Mouse (Mus musculus) liver, embryonic 11.5 days (tissue): ENCODE data around the gene Figla. TPM values are rescaled to one million over a fixed set of nuclear protein-coding genes. Genes with fewer than 3 reads are reported as not detected.
"Not testable (repeated sequence)": the region's sequence is repeated elsewhere in the genome, so short reads cannot be mapped to it uniquely, and the experiment has no call there.

Source experiments
- ATAC-seq: fragments of 200-750 bp; cut with Nextera tagmentation; replicated peaks from 2 replicates; pipeline ENCODE4 v1.8.0; 2017; ENCODE audit warnings: moderate number of reproducible peaks, mild to moderate bottlenecking, moderate TSS enrichment, moderate library complexity; ENCODE audit not compliant: low FRiP score
- DNase-seq: peaks from one replicate; pipeline ENCODE4 v3.0.0-alpha.2; 2017; ENCODE audit warnings: low spot score
- H3K27ac ChIP-seq: fragments of 300-500 bp; sonication (generic); 2 replicates; pipeline ENCODE4 v1.5.1; 2014; ENCODE audit warnings: mild to moderate bottlenecking, low read depth, low read length, control low read depth
- H3K27me3 ChIP-seq: fragments of 300-500 bp; sonication (generic); replicated peaks from 2 replicates; pipeline ENCODE4 v1.6.1; 2014; ENCODE audit warnings: low read length, mixed read lengths; ENCODE audit not compliant: control insufficient read depth, insufficient read depth
- H3K36me3 ChIP-seq: fragments of 300-500 bp; sonication (generic); 2 replicates; pipeline ENCODE4 v1.6.1; 2014; ENCODE audit warnings: mild to moderate bottlenecking, low read length, moderate library complexity, mixed read lengths; ENCODE audit not compliant: control insufficient read depth, insufficient read depth
- H3K4me1 ChIP-seq: fragments of 300-500 bp; sonication (generic); replicated peaks from 2 replicates; pipeline ENCODE4 v1.6.1; 2014; ENCODE audit warnings: low read length, mixed read lengths; ENCODE audit not compliant: control insufficient read depth, insufficient read depth
- H3K4me2 ChIP-seq: fragments of 300-500 bp; sonication (generic); 2 replicates; pipeline ENCODE4 v1.6.1; 2014; ENCODE audit warnings: mild to moderate bottlenecking, control low read depth, moderate library complexity
- H3K4me3 ChIP-seq: fragments of 300-500 bp; sonication (generic); 2 replicates; pipeline ENCODE4 v1.5.1; 2014; ENCODE audit warnings: low read depth, low read length, control low read depth
- H3K9ac ChIP-seq: fragments of 300-500 bp; sonication (generic); 2 replicates; pipeline ENCODE4 v1.6.1; 2014; ENCODE audit warnings: low read depth, low read length, control low read depth
- H3K9me3 ChIP-seq: fragments of 300-500 bp; sonication (generic); 2 replicates; pipeline ENCODE4 v1.6.1; 2016; ENCODE audit warnings: low read length, inconsistent platforms, mixed read lengths; ENCODE audit not compliant: control insufficient read depth
- WGBS: fragments of 180-500 bp; shearing (Covaris S2); extraction: QIAGEN DNeasy Blood & Tissue Kit; methylation state at CpG from one replicate; pipeline ENCODE4 v1.1.7; 2014; 5-methylcytosine and 5-hydroxymethylcytosine counted together
- polyA plus RNA-seq: library from polyadenylated mRNA; unstranded; fragments of >200 nt; fragmentation: Nextera tagmentation; extraction: Ambion mirVana; gene quantifications from 2 replicates; pipeline ENCODE4 v1.2.1, GENCODE M21; 2014

Gene Figla
- polyA plus RNA-seq, 1 experiment from 2014 or later, result not detected

DNA sequence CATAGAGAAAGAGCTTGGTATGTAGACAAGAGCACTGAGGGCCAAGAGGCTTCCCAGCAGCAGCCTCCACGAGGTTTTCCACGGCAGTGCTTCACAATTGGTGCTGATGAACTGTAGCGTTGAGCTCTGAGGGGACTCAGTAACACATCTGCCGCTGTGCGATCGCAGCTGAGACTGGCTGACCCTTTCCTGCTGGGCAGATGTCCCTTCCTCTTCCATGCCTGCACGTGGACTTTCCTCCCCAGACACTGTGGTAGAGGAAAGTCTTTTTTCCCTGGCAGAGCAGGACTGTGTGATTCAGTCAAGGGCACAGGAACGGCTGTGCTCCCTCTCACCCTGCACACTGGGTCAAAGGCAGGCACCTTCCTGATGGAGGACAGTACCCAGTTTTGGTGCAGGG, 31.6 kb upstream of the Figla start:
- H3K9me3 ChIP-seq, result no peaks in the 10 kb centered on the region
- no peak overlapping the region for H3K4me3 ChIP-seq
- no peak for DNase-seq
- H3K9ac ChIP-seq, result no peak overlapping the region
- ATAC-seq, result no peak
- H3K4me1 ChIP-seq, result no peaks in the 10 kb centered on the region
- 81% methylated on average over 8 of the region's 8 CpGs for WGBS
- H3K27ac ChIP-seq, result no peak overlapping the region
- no peaks in the 10 kb centered on the region for H3K27me3 ChIP-seq
- no peaks in the 10 kb centered on the region for H3K36me3 ChIP-seq
- H3K4me2 ChIP-seq, result no peak overlapping the region

DNA sequence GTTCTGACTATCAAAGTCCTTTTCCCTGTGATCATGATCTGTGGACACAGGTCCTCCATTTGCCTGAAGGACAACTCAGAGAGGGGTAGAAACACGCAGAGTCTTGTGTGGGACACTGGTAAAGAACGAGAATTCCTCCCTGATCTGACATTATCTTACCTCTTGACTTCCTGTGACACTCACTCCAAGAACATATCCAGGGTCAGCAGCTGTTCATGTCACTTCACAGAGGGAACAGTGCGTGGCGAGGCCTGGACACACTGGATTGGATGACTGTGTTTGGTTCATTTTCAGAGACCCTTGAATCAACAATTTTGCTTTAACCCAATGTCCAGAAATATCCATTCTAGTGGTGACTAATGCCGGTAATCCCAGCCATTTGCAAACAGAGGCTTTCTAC, 26.4 kb upstream of the Figla start:
- not testable (repeated sequence) for H3K27me3 ChIP-seq, H3K9ac ChIP-seq, H3K9me3 ChIP-seq, H3K36me3 ChIP-seq, ATAC-seq, H3K4me1 ChIP-seq, DNase-seq, H3K4me2 ChIP-seq, H3K4me3 ChIP-seq, H3K27ac ChIP-seq
- WGBS, result 59% methylated on average over 5 of the region's 5 CpGs

DNA sequence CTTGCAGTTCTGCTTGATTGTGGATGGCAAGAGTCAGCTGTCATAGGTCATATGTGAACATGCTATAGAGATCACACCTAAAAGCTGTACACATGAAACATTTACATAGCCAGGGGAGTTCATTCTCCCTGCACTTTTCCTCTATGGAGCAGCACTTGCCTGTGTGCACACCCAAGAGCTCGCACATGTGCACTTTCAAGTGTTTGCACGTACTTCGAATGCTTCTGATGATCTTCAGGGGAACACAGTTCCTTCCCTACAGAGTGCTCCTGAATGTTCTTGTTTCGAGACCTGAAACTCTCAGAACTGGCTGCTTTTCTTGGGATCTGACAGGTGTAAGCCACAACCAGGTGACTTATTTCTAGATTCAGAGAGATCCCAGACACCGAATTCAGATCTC, 25.2 kb upstream of the Figla start:
- not testable (repeated sequence) for H3K4me3 ChIP-seq, DNase-seq, H3K27me3 ChIP-seq, H3K4me2 ChIP-seq, H3K36me3 ChIP-seq, H3K27ac ChIP-seq, H3K4me1 ChIP-seq, ATAC-seq, H3K9ac ChIP-seq, H3K9me3 ChIP-seq
- 79% methylated on average over 5 of the region's 5 CpGs for WGBS

DNA sequence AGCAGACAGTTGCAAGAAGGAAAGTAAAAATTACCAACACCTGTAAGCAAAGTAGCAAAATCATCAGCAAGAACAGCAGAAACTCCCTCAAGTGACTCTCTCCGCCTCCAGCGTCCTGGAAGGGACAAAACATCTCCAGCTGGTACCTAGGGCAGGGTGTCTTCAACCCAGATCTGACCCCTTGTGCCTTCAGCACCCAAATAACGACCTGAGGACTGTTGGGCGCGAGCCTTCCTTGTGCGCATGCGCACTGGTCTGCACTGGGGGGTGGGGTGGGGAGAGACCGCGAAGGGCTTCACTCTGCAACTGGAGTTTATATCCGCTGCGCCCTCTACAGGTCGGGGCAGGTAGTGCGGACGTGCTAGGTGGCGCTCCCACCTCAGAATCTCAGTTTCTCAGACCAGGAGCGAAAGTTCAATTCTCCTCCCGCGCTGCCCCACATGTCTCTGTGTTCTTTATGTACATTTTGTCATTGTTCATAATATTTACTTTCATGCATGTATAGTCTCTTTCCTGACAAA, 12.5 kb upstream of the Figla start:
- H3K27me3 ChIP-seq, result no peaks in the 10 kb centered on the region
- H3K9me3 ChIP-seq, result no peaks in the 10 kb centered on the region
- H3K9ac ChIP-seq, result no peak overlapping the region
- H3K27ac ChIP-seq, result no peak overlapping the region
- H3K4me2 ChIP-seq, result no peak overlapping the region
- no peak for ATAC-seq
- no peak for DNase-seq
- no peak overlapping the region for H3K4me3 ChIP-seq
- no peaks in the 10 kb centered on the region for H3K36me3 ChIP-seq
- WGBS, result 69% methylated on average over 18 of the region's 18 CpGs
- H3K4me1 ChIP-seq, result no peaks in the 10 kb centered on the region

DNA sequence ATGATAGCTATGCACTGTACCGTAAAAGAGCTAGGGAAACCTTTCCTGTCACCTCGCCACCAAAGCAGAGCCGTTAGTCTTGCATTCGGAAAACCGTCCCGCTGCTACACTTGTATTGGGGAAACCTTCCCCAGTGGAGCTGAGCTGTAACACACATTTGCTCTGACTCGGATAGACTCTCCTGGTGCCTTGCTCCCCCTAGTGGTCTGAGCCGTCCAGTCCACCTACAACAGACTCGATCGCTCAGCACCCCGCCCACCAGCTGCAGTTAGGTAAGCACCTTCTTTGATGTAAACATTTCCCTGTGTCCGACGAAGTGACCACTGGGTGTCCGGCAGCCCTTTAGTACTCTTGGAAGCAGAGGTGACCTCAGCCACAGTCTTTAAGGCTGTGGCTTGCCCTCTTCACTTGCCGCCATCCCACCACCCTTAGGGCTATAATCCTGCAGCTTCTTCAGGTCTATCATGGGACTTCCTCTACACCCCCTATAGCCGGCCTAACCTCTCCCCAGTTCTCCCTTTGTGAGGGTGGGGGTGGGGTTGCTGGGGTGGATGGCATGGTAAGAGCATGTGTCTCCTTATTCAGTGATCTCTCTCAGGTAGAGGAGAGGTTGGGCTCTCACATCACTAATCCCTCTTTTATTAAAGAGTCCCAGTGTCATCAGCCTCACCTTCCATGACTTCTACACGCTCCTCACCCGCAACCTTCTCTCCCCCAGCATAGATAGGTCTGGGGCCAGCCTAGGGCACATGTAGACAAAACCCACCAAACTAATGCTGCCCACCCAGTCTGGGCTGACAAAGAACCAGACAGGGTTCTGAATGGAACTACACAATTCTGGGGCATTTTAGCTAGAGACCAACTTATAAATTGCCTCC, 11.5 kb upstream of the Figla start:
- Histone ChIP-seq H3K9ac (no peak overlapping the region), H3K9me3 (no peaks in the 10 kb centered on the region), H3K4me1 (no peaks in the 10 kb centered on the region), H3K4me2 (peak overlapping the region; percentile 55), H3K27me3 (no peaks in the 10 kb centered on the region), H3K27ac (no peak overlapping the region), H3K36me3 (no peaks in the 10 kb centered on the region), H3K4me3 (no peak overlapping the region)
- WGBS, result 11% methylated on average over 18 of the region's 18 CpGs
- peak; percentile 80 for ATAC-seq
- DNase-seq, result peak; percentile 81

DNA sequence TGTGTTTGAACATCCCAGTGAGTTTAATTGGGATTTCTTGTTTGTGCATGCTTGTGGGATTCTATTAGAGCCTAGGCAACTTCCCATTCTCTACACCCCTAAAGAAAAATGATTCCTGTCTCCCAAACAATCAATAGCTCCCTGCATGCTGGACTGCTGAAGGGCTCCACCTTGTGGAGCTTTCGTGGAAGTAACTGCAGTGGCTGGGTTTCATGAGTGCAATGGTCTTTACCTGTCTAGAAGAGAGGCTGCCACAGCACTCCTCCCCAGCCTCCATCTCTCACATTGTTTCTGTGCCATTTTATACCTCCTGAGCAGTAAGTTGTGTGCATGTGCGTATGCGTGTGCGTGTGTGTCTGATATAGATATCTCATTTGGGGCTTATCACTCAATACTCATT, 6.0 kb upstream of the Figla start:
- Histone ChIP-seq H3K9me3 (no peaks in the 10 kb centered on the region), H3K4me2 (no peak overlapping the region), H3K36me3 (no peaks in the 10 kb centered on the region), H3K27ac (no peak overlapping the region), H3K9ac (no peak overlapping the region), H3K4me3 (no peak overlapping the region), H3K4me1 (no peaks in the 10 kb centered on the region), H3K27me3 (no peaks in the 10 kb centered on the region)
- DNase-seq, result no peak
- ATAC-seq, result no peak
- WGBS, result 28% methylated on average over 4 of the region's 4 CpGs

DNA sequence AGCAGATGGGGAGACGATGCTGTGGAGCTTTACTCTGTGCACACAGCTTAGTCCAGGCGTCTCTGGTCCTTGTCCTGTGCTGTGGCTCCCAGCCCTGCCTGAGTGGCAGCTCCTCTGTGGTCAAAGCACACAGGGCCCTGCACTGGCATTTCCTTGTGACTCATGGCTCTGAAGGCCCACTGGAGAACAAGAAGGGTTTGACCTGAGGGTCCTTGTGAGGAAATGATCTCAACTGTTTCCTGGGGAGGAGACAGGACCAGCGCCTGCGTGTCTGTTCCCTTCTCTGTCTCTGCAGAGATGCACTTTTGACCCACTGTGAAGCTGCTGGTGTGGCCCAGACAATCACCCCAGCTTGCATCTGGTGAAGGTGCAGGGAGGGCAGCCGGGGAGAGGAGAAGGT, 1.2 kb upstream of the Figla start:
- 44% methylated on average over 5 of the region's 5 CpGs for WGBS
- H3K27me3 ChIP-seq, H3K4me2 ChIP-seq, H3K9me3 ChIP-seq, H3K27ac ChIP-seq, H3K4me1 ChIP-seq, H3K4me3 ChIP-seq, DNase-seq, H3K36me3 ChIP-seq, H3K9ac ChIP-seq: not testable (repeated sequence)
- ATAC-seq, result peak; percentile 27; the same call in 1 of the 2 replicates

DNA sequence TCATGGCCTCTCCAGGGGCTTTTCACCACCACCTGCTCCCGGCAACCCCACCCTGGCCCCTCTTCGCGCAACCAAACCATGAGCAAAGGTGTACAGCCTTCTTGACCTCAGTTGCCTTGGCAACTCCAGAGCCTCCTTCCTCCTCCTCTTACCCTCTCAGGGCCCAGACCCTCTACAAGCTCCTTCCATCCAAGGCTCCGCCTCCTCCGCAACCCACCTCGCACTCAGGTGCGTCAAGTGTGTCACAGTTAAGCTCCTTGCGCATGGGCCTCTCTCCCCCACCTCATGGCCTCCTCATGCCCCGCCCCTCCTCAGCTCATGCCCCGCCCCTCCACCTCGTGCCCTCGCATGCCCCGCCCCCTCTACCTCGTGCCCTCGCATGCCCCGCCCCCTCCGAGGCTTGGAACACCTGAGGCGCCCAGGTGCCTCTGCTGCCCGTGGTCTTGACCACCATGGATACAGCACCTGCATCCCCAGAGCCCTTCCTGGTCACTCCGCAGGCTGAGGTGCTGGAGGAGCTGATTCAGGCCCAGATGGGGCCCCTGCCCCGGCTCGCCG, 901 bp downstream of the Figla start:
- no peak overlapping the region for H3K27ac ChIP-seq
- H3K4me1 ChIP-seq, result no peaks in the 10 kb centered on the region; the same call in 1 of the 2 replicates
- H3K9me3 ChIP-seq, result no peaks in the 10 kb centered on the region
- H3K4me3 ChIP-seq, result no peak overlapping the region
- H3K9ac ChIP-seq, result no peak overlapping the region
- no peaks in the 10 kb centered on the region for H3K36me3 ChIP-seq
- 81% methylated on average over 23 of the region's 23 CpGs for WGBS
- H3K4me2 ChIP-seq, result no peak overlapping the region
- DNase-seq (no peak), ATAC-seq (no peak)
- H3K27me3 ChIP-seq, result no peaks in the 10 kb centered on the region
